Mouse (Mus musculus): Measurements from ENCODE around the gene Dnpep. TPM values are rescaled to one million over a fixed set of nuclear protein-coding genes. Genes with fewer than 3 reads are reported as not detected.

Gene Dnpep
- total RNA-seq (2022), result 10 to 100 TPM; 41.2 to 49.8 (median 45.4) TPM

GRCm38 (mm10) chr1:75317241-75318201 lies at the start of gene Dnpep:
Dnpep (minus strand) TSS chr1:75317990.
- peak; percentile 100 for DNase-seq (ENCODE audit: low spot score in 2 of 2)

GRCm38 (mm10) chr1:75365510-75366137 lies 47.8 kb upstream of the Dnpep start:
- no peak for DNase-seq (ENCODE audit: low spot score in 2 of 2)

- DNase-seq (ENCODE audit: low spot score in 2 of 2), result no peak
Measured at GRCm38 (mm10) chr1:75363868-75364267, 46.1 kb upstream of the Dnpep start.

GRCm38 (mm10) chr1:75361750-75362149 lies 44.0 kb upstream of the Dnpep start:
- no peak for DNase-seq (ENCODE audit: low spot score in 2 of 2)

- DNase-seq (ENCODE audit: low spot score in 2 of 2), result no peak
Measured at GRCm38 (mm10) chr1:75361123-75361522, 43.3 kb upstream of the Dnpep start.

GRCm38 (mm10) chr1:75360112-75361031 lies 42.6 kb upstream of the Dnpep start, which contains the start of gene Des:
Des (plus strand) TSS chr1:75360329.
- no peak for DNase-seq (ENCODE audit: low spot score in 2 of 2)

GRCm38 (mm10) chr1:75359346-75359745 lies 41.6 kb upstream of the Dnpep start:
- DNase-seq (ENCODE audit: low spot score in 2 of 2), result no peak

GRCm38 (mm10) chr1:75358009-75358408 lies 40.2 kb upstream of the Dnpep start:
- DNase-seq (ENCODE audit: low spot score in 2 of 2), result no peak

GRCm38 (mm10) chr1:75357261-75357660 lies 39.5 kb upstream of the Dnpep start:
- no peak for DNase-seq (ENCODE audit: low spot score in 2 of 2)

- DNase-seq (ENCODE audit: low spot score in 2 of 2), result no peak
Measured at GRCm38 (mm10) chr1:75349275-75349674, 31.5 kb upstream of the Dnpep start.

- no peak for DNase-seq (ENCODE audit: low spot score in 2 of 2)
Measured at GRCm38 (mm10) chr1:75347279-75347678, 29.5 kb upstream of the Dnpep start.

- DNase-seq (ENCODE audit: low spot score in 2 of 2), result no peak
Measured at GRCm38 (mm10) chr1:75345036-75345935, 27.5 kb upstream of the Dnpep start.

- DNase-seq (ENCODE audit: low spot score in 2 of 2), result no peak
Measured at GRCm38 (mm10) chr1:75344291-75345035, 26.7 kb upstream of the Dnpep start.

GRCm38 (mm10) chr1:75342874-75343416 lies 25.2 kb upstream of the Dnpep start:
- peak; percentile 72 for DNase-seq (ENCODE audit: low spot score in 2 of 2)

GRCm38 (mm10) chr1:75340519-75340918 lies 22.7 kb upstream of the Dnpep start:
- DNase-seq (ENCODE audit: low spot score in 2 of 2), result no peak

- peak in 1 of 2 experiments; percentile 45 for DNase-seq (ENCODE audit: low spot score in 2 of 2)
Measured at GRCm38 (mm10) chr1:75339337-75339736, 21.5 kb upstream of the Dnpep start.

GRCm38 (mm10) chr1:75338091-75338694 lies 20.4 kb upstream of the Dnpep start:
- no peak for DNase-seq (ENCODE audit: low spot score in 2 of 2)

GRCm38 (mm10) chr1:75337097-75337496 lies 19.3 kb upstream of the Dnpep start:
- no peak for DNase-seq (ENCODE audit: low spot score in 2 of 2)

GRCm38 (mm10) chr1:75336461-75336860 lies 18.7 kb upstream of the Dnpep start:
- no peak for DNase-seq (ENCODE audit: low spot score in 2 of 2)

Measured in layer of hippocampus, adult 8-10 months (tissue).